Mouse (Mus musculus) MEL (cell line): ENCODE measurements around the gene Rac1. TPM values are rescaled to one million over a fixed set of nuclear protein-coding genes. Genes with fewer than 3 reads are reported as not detected.

ENCODE experiments used
- DNase-seq: peaks from one replicate; pipeline ENCODE4 v3.0.0; 2011; ENCODE audit warnings: low read depth, low spot score
- H3K27ac ChIP-seq: 2 replicates; pipeline ENCODE4 v1.5.1; 2012; ENCODE audit warnings: low read depth, mild to moderate bottlenecking, control low read depth, low read length, moderate library complexity; ENCODE audit not compliant: control insufficient read depth
- H3K27me3 ChIP-seq, 2 experiments: fragments of 150-350 bp in 1 of 2; sonication (generic) in 1 of 2; 2 replicates each; pipeline ENCODE4 v1.6.1; 2012; ENCODE audit warnings: low read length in 2 of 2, mild to moderate bottlenecking in 2 of 2, improper control_type of control experiment in 1 of 2, moderate library complexity in 1 of 2; ENCODE audit not compliant: insufficient read depth in 2 of 2, control insufficient read depth in 1 of 2
- H3K36me3 ChIP-seq, 2 experiments: 2 replicates each; pipeline ENCODE4 v1.6.1; 2012 to 2014; ENCODE audit warnings: low read length in 2 of 2, improper control_type of control experiment in 1 of 2, inconsistent platforms in 1 of 2, mild to moderate bottlenecking in 1 of 2; ENCODE audit not compliant: insufficient read depth in 2 of 2, control insufficient read depth in 1 of 2
- H3K4me1 ChIP-seq, 2 experiments: fragments of 150-350 bp in 1 of 2; sonication (generic) in 1 of 2; 2 replicates each; pipeline ENCODE4 v1.6.1; 2012; ENCODE audit warnings: low read length in 2 of 2, improper control_type of control experiment in 1 of 2, mild to moderate bottlenecking in 1 of 2; ENCODE audit not compliant: insufficient read depth in 2 of 2, control insufficient read depth in 1 of 2
- H3K4me3 ChIP-seq, 2 experiments: fragments of 150-350 bp in 1 of 2; sonication (generic) in 1 of 2; 2 replicates each; pipeline ENCODE4 v1.5.1; 2012; ENCODE audit warnings: low read depth in 2 of 2, low read length in 2 of 2, mild to moderate bottlenecking in 2 of 2, moderate library complexity in 2 of 2, control low read depth in 1 of 2, improper control_type of control experiment in 1 of 2; ENCODE audit not compliant: control insufficient read depth in 1 of 2, insufficient read depth in 1 of 2
- H3K79me2 ChIP-seq: 2 replicates; pipeline ENCODE4 v1.6.1; 2012; ENCODE audit warnings: mild to moderate bottlenecking, low read length, moderate library complexity; ENCODE audit not compliant: control insufficient read depth, poor library complexity, insufficient read depth
- H3K9ac ChIP-seq: 2 replicates; pipeline ENCODE4 v1.6.1; 2012; ENCODE audit warnings: low read depth, mild to moderate bottlenecking, control low read depth, low read length, moderate library complexity; ENCODE audit not compliant: control insufficient read depth, poor library complexity, severe bottlenecking
- H3K9me3 ChIP-seq: fragments of 150-350 bp; sonication (generic); replicated peaks from 2 replicates; pipeline ENCODE4 v1.6.1; 2012; ENCODE audit warnings: mild to moderate bottlenecking, low read length, improper control_type of control experiment, moderate library complexity; ENCODE audit not compliant: insufficient read depth
- CHD2 ChIP-seq: IDR thresholded peaks from 2 replicates; pipeline ENCODE4 v1.6.1; 2011; ENCODE audit warnings: low read length, improper control_type of control experiment
- ETS1 ChIP-seq: IDR thresholded peaks from 2 replicates; pipeline ENCODE4 v1.6.1; 2012; ENCODE audit warnings: low read depth, mild to moderate bottlenecking, inconsistent platforms, low read length, improper control_type of control experiment, moderate library complexity
- GABPA ChIP-seq: IDR thresholded peaks from 2 replicates; pipeline ENCODE4 v1.6.1; 2012; ENCODE audit warnings: low read depth, mild to moderate bottlenecking, inconsistent platforms, low read length, improper control_type of control experiment, moderate library complexity
- GATA1 ChIP-seq: IDR thresholded peaks from 2 replicates; pipeline ENCODE4 v1.6.1; 2011; ENCODE audit warnings: low read depth, low read length, improper control_type of control experiment
- JUND ChIP-seq: IDR thresholded peaks from 2 replicates; pipeline ENCODE4 v1.6.1; 2011; ENCODE audit warnings: low read depth, mild to moderate bottlenecking, improper control_type of control experiment, low read length
- KAT2A ChIP-seq: conservative IDR thresholded peaks from 2 replicates; pipeline ENCODE4 v1.6.1; 2012; ENCODE audit warnings: low read depth, low read length, improper control_type of control experiment, inconsistent platforms
- NELFE ChIP-seq: IDR thresholded peaks from 2 replicates; pipeline ENCODE4 v1.6.1; 2011; ENCODE audit warnings: low read depth, low read length, improper control_type of control experiment
- POLR2AphosphoS2 ChIP-seq: IDR thresholded peaks from 2 replicates; pipeline ENCODE4 v1.6.1; 2011; ENCODE audit warnings: low read length, improper control_type of control experiment
- POLR2AphosphoS5 ChIP-seq: IDR thresholded peaks from 2 replicates; pipeline ENCODE4 v1.6.1; 2012; ENCODE audit warnings: low read depth, borderline replicate concordance, mild to moderate bottlenecking, inconsistent platforms, low read length, moderate library complexity, mixed read lengths
- RAD21 ChIP-seq: IDR thresholded peaks from 2 replicates; pipeline ENCODE4 v1.6.1; 2011; ENCODE audit warnings: mild to moderate bottlenecking, low read depth, low read length, improper control_type of control experiment
- SIN3A ChIP-seq: IDR thresholded peaks from 2 replicates; pipeline ENCODE4 v1.6.1; 2012; ENCODE audit warnings: low read length, improper control_type of control experiment, inconsistent platforms
- TCF12 ChIP-seq: IDR thresholded peaks from 2 replicates; pipeline ENCODE4 v1.6.1; 2014; ENCODE audit warnings: low read depth, mild to moderate bottlenecking, inconsistent platforms, low read length, improper control_type of control experiment, moderate library complexity
- UBTF ChIP-seq: IDR thresholded peaks from 2 replicates; pipeline ENCODE4 v1.6.1; 2012; ENCODE audit warnings: low read depth, mild to moderate bottlenecking, inconsistent platforms, low read length, improper control_type of control experiment, moderate library complexity, borderline replicate concordance; ENCODE audit not compliant: insufficient read depth
- USF2 ChIP-seq, 2 experiments: IDR thresholded peaks; 2 replicates each; pipeline ENCODE4 v1.6.1; 2011 to 2012; ENCODE audit warnings: improper control_type of control experiment in 2 of 2, low read length in 2 of 2, borderline replicate concordance in 1 of 2, inconsistent platforms in 1 of 2, low read depth in 1 of 2, mild to moderate bottlenecking in 1 of 2; ENCODE audit not compliant: insufficient read depth in 1 of 2
- ZKSCAN1 ChIP-seq: IDR thresholded peaks from 2 replicates; pipeline ENCODE4 v1.6.1; 2012; ENCODE audit warnings: low read depth, mild to moderate bottlenecking, inconsistent platforms, low read length, improper control_type of control experiment, moderate library complexity
- ZMIZ1 ChIP-seq: IDR thresholded peaks from 2 replicates; pipeline ENCODE4 v1.6.1; 2012; ENCODE audit warnings: low read depth, mild to moderate bottlenecking, inconsistent platforms, low read length, improper control_type of control experiment, moderate library complexity
- ZNF384 ChIP-seq: IDR thresholded peaks from 2 replicates; pipeline ENCODE4 v1.6.1; 2012; ENCODE audit warnings: low read depth, mild to moderate bottlenecking, inconsistent platforms, low read length, improper control_type of control experiment
- polyA plus RNA-seq, 2 experiments: library from polyadenylated mRNA; stranded (reverse) in 1 of 2; unstranded in 1 of 2; fragments of >175 nt in 1 of 2; fragments of >200 nt in 1 of 2; gene quantifications; 2 replicates each; pipeline versions ENCODE4 v1.2.1 to v1.2.4; 2012; ENCODE audit warnings: low replicate concordance in 2 of 2, low read depth in 1 of 2; ENCODE audit not compliant: insufficient read length in 2 of 2, insufficient read depth in 1 of 2, missing spikeins in 1 of 2
- total RNA-seq: library from RNA; depleted of rRNA; stranded (reverse); fragments of 300-350 nt; gene quantifications from 2 replicates; pipeline ENCODE4 v1.2.3, GENCODE M21; 2012

Gene Rac1
- total and polyA plus RNA-seq, 3 experiments: 105 to 251 (median 134) TPM

DNA sequence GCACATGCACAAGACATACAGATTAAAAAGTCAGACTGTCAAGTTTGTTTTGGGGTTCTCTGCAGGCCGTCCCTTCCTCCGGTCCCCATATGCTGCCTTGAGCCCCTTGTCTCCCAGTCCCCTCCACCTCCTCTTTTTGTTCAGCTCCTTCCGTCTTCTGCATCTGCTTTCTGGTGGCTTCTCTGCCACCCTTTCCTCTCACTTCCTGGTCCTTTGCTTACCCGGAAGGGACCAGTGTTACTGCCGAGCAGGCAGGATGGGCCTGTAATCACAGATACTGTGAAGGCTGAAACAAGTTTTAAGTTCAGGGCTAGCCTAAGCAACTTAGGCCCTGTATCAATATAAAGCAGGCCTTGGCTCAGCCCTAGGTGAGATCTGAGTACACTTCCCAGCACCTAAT, 39.8 kb downstream of the Rac1 start:
- H3K9me3 ChIP-seq: no peaks in the 10 kb centered on the region
- no peak overlapping the region for H3K9ac ChIP-seq
- no peaks in the 10 kb centered on the region for H3K27me3 ChIP-seq
- H3K36me3 ChIP-seq: peaks cover 0 to 2% of the 10 kb centered on the region in 2 experiments; a peak in 2 of 4 replicates
- no peak overlapping the region for H3K4me3 ChIP-seq
- no peaks in the 10 kb centered on the region for H3K4me1 ChIP-seq
- no peaks in the 10 kb centered on the region for H3K79me2 ChIP-seq
- TF ChIP-seq POLR2AphosphoS5: no peak
- TF ChIP-seq JUND: no peak
- TF ChIP-seq UBTF: no peak
- no peak for TF ChIP-seq USF2 (IDR thresholded peaks at IDR 0.05; ENCODE audit: borderline replicate concordance in 1 of 2, insufficient read depth in 1 of 2, low read depth in 1 of 2, low read length in 2 of 2)
- TF ChIP-seq ZNF384: no peak
- no peak for TF ChIP-seq GATA1
- no peak for TF ChIP-seq ZMIZ1
- no peak for TF ChIP-seq TCF12
- TF ChIP-seq ETS1: no peak
- no peak overlapping the region for H3K27ac ChIP-seq
- DNase-seq: no peak

DNA sequence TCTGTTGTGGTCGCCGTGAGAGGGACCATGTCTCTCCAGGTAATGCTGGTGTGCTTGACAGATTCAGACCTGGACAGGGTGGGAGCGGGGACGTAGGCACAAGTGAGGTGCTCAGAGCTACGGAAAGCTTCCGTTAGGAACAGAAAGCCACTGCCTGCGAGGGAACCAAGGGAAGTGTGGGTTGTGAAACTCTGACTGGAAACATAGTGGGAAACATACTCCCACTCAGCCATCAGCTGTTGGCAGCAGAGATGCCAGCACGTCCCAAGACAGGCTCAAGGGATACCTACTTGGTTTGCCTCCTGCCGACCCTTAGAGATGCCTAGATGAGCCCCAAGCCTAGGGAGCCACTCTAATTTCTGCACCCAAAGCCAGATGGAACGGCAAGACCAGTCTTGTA, 40.6 kb downstream of the Rac1 start:
- no peak overlapping the region for H3K9ac ChIP-seq
- no peak overlapping the region for H3K27ac ChIP-seq
- H3K79me2 ChIP-seq: no peaks in the 10 kb centered on the region
- no peak for DNase-seq
- H3K27me3 ChIP-seq: no peaks in the 10 kb centered on the region
- H3K36me3 ChIP-seq: peaks cover 0 to 2% of the 10 kb centered on the region in 2 experiments; a peak in 2 of 4 replicates
- H3K4me3 ChIP-seq: no peak overlapping the region
- TF ChIP-seq CHD2 (no peak), KAT2A (no peak), ZKSCAN1 (no peak), POLR2AphosphoS5 (no peak), NELFE (no peak), POLR2AphosphoS2 (no peak), RAD21 (no peak), SIN3A (no peak), GABPA (no peak)
- no peaks in the 10 kb centered on the region for H3K9me3 ChIP-seq
- no peaks in the 10 kb centered on the region for H3K4me1 ChIP-seq
